Mouse (Mus musculus) T-cell, adult 66 days (primary cell): ENCODE results near the gene Capn9. TPM values are rescaled to one million over a fixed set of nuclear protein-coding genes. Genes with fewer than 3 reads are reported as not detected.

Experiments used
- total RNA-seq, 2 experiments: library from RNA; stranded (reverse); gene quantifications; 3 replicates in 1 of 2; 4 replicates in 1 of 2; pipeline ENCODE4 v1.2.4; 2023

Capn9 gene
- not detected for total RNA-seq

GRCm38 (mm10) chr8:124575811-124576210 lies at the start of gene Capn9:
TSS of gene Capn9 (plus strand) at chr8:124576111.

GRCm38 (mm10) chr8:124569593-124569992 lies 6.3 kb upstream of the Capn9 start, which contains the start of gene Agt:
TSS of gene Agt (minus strand) at chr8:124569706.

DNA sequence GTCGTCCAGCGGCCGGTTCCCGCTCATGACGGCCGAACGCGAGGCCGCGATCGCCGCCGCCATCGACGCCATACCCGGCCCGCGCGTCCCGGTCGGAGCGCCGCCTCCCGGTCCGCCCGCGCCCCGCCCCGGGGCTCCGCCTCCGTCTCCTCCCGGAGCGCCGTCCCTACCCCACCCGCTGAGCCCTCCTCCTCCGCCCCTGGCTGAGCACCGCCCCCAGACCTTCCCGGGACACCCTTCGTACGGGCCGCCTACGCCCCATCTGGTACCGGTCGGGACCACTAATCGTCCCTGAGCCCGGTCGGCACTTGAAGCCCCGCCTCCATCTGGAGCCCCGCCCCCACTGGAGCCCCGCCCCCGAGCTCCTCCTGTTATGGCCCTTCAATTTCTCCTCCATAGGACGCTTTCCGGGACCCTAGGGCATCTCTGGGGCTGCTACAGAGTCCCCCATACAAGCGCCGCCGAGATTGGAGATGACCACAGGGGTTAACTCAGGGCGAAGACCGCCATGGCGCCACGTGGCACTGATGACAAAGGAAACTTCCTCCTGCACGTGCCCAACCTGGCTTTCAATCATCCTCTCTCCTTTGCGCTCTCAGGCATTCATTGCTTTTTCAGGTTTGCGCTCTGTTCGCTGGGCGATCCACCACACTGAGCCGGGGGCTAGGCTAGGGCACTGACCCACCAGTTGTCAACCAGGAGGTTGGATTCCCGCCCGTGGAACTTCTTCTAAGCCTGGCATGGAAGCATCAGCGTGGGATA lies 87.4 kb downstream of the Capn9 start, which contains the start of gene 2310022B05Rik:
2310022B05Rik (minus strand) TSS at position 258 of the 762 bp plus-strand sequence.

Other genes starting within 250 kb of the Capn9 start
- not detected for gene Pgbd5, start 136.5 kb upstream of the Capn9 start, total RNA-seq
- 10 to 100 TPM; 52.1 to 53.8 TPM for gene Cog2, start 55.3 kb upstream of the Capn9 start, total RNA-seq
- gene Agt, start 6.4 kb upstream of the Capn9 start, total RNA-seq: not detected
- 1 to 10 TPM; 6.0 to 7.7 TPM for gene 2310022B05Rik, start 87.3 kb downstream of the Capn9 start, total RNA-seq
- gene Ttc13, start 145.9 kb downstream of the Capn9 start, total RNA-seq: 100 to 1,000 TPM; 220 to 276 TPM
- 10 to 100 TPM; 32.8 to 41.5 TPM for gene Arv1, start 146.0 kb downstream of the Capn9 start, total RNA-seq
- under 1 TPM in 1 of 2 experiments, not detected in 1; 0.70 TPM for gene Fam89a, start 175.7 kb downstream of the Capn9 start, total RNA-seq
- gene Trim67, start 217.0 kb downstream of the Capn9 start, total RNA-seq: not detected